Mouse (Mus musculus): ENCODE results near the gene 4930564D02Rik. TPM values are rescaled to one million over a fixed set of nuclear protein-coding genes. Genes with fewer than 3 reads are reported as not detected.

4930564D02Rik gene
- polyA plus RNA-seq, 2 experiments = not detected

- no peak overlapping the region for H3K4me2 ChIP-seq (ENCODE audit: low read depth)
- no peak overlapping the region for H3K4me3 ChIP-seq (ENCODE audit: insufficient read depth in 1 of 2, low read depth in 2 of 2, low read length in 2 of 2)
- no peaks in the 10 kb centered on the region for H3K4me1 ChIP-seq (replicated peaks; ENCODE audit: control insufficient read depth in 2 of 2, insufficient read depth in 2 of 2, low read length in 1 of 2)
- no peaks in the 10 kb centered on the region for H3K36me3 ChIP-seq (replicated peaks; ENCODE audit: control insufficient read depth, insufficient read depth, low read depth)
- H3K9me3 ChIP-seq (ENCODE audit: control insufficient read depth, low read length) = no peaks in the 10 kb centered on the region
- 73% methylated on average over 4 of the region's 4 CpGs for WGBS (ENCODE audit: insufficient replicate concordance)
- H3K27me3 ChIP-seq (ENCODE audit: control insufficient read depth, insufficient read depth, low read length) = no peaks in the 10 kb centered on the region
- no peak for ATAC-seq (ENCODE audit: insufficient read depth)
- no peak for TF ChIP-seq CTCF (IDR thresholded peaks at IDR 0.05; ENCODE audit: low read depth)
- no peak for DNase-seq (ENCODE audit: low read depth in 3 of 3, low spot score in 3 of 3)
- H3K27ac ChIP-seq = no peak overlapping the region
- H3K9ac ChIP-seq (replicated peaks) = no peak overlapping the region
Observed at GRCm38 (mm10) chr3:105100270-105100589, 33.6 kb downstream of the 4930564D02Rik start.

DNA sequence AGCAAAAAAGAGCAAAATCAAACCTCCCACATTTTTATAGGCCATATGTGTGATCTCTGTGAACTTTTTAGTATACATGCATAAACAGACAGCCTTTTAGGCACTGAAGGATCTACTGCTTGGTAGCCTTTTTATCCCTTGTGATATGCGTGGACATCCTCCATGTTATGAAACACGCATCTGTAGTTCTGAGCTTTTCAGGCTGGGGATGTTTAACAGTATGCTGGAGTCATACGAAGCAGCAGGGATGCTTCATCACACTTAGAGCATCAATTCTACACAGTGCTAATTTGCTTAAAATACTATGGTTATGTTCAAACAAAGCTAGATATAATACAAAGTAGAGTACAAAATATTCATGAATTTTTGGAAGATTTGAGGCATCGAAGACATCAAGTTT, 39.2 kb downstream of the 4930564D02Rik start:
- Histone ChIP-seq H3K4me1 (replicated peaks; ENCODE audit: control insufficient read depth in 2 of 2, insufficient read depth in 2 of 2, low read length in 1 of 2) (no peaks in the 10 kb centered on the region), H3K36me3 (replicated peaks; ENCODE audit: control insufficient read depth, insufficient read depth, low read depth) (no peaks in the 10 kb centered on the region), H3K9ac (replicated peaks) (no peak overlapping the region), H3K27ac (no peak overlapping the region), H3K4me2 (ENCODE audit: low read depth) (no peak overlapping the region), H3K27me3 (ENCODE audit: control insufficient read depth, insufficient read depth, low read length) (no peaks in the 10 kb centered on the region), H3K4me3 (ENCODE audit: insufficient read depth in 1 of 2, low read depth in 2 of 2, low read length in 2 of 2) (no peak overlapping the region), H3K9me3 (ENCODE audit: control insufficient read depth, low read length) (no peaks in the 10 kb centered on the region)
- ATAC-seq (ENCODE audit: insufficient read depth) (no peak), DNase-seq (ENCODE audit: low read depth in 3 of 3, low spot score in 3 of 3) (no peak)
- 56% methylated on average over 4 of the region's 4 CpGs for WGBS (ENCODE audit: insufficient replicate concordance)
- TF ChIP-seq CTCF (IDR thresholded peaks at IDR 0.05; ENCODE audit: low read depth) (no peak), EP300 (IDR thresholded peaks at IDR 0.05; ENCODE audit: low read depth) (no peak)

- no peak overlapping the region for H3K4me2 ChIP-seq (ENCODE audit: low read depth)
- no peak overlapping the region for H3K4me3 ChIP-seq (ENCODE audit: insufficient read depth in 1 of 2, low read depth in 2 of 2, low read length in 2 of 2)
- no peak for ATAC-seq (ENCODE audit: insufficient read depth)
- H3K27ac ChIP-seq = no peak overlapping the region
- no peaks in the 10 kb centered on the region for H3K27me3 ChIP-seq (ENCODE audit: control insufficient read depth, insufficient read depth, low read length)
- no peaks in the 10 kb centered on the region for H3K9me3 ChIP-seq (ENCODE audit: control insufficient read depth, low read length)
- no peak overlapping the region for H3K9ac ChIP-seq (replicated peaks)
- no peak for TF ChIP-seq EP300 (IDR thresholded peaks at IDR 0.05; ENCODE audit: low read depth)
- no peak for TF ChIP-seq CTCF (IDR thresholded peaks at IDR 0.05; ENCODE audit: low read depth)
- DNase-seq (ENCODE audit: low read depth in 3 of 3, low spot score in 3 of 3) = no peak
- no peaks in the 10 kb centered on the region for H3K36me3 ChIP-seq (replicated peaks; ENCODE audit: control insufficient read depth, insufficient read depth, low read depth)
- 69% methylated on average over 4 of the region's 4 CpGs for WGBS (ENCODE audit: insufficient replicate concordance)
- no peaks in the 10 kb centered on the region for H3K4me1 ChIP-seq (replicated peaks; ENCODE audit: control insufficient read depth in 2 of 2, insufficient read depth in 2 of 2, low read length in 1 of 2)
Observed at GRCm38 (mm10) chr3:105113859-105114258, 47.2 kb downstream of the 4930564D02Rik start.

DNA sequence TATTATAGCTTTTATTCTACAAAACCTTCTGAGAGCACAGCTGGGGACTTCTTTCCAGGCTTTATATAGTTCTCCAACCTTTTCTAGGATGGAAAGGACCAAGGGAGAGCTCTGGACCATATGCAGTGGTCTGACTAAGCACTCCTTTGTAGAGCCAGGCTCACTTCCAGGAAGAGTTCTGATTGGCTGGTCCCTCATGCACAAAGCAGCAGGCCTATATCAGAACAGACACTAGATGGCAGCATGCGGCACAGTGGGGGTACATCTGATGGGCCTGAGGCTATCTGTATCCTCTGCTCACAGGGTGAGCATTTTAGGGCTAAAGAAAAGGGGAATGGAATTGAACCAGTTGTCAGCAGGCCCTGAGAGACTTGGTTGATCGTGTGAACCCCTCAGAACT, 47.6 kb downstream of the 4930564D02Rik start:
- Histone ChIP-seq H3K9me3 (ENCODE audit: control insufficient read depth, low read length) (no peaks in the 10 kb centered on the region), H3K27ac (no peak overlapping the region), H3K27me3 (ENCODE audit: control insufficient read depth, insufficient read depth, low read length) (no peaks in the 10 kb centered on the region), H3K4me1 (replicated peaks; ENCODE audit: control insufficient read depth in 2 of 2, insufficient read depth in 2 of 2, low read length in 1 of 2) (no peaks in the 10 kb centered on the region), H3K9ac (replicated peaks) (no peak overlapping the region), H3K4me3 (ENCODE audit: insufficient read depth in 1 of 2, low read depth in 2 of 2, low read length in 2 of 2) (no peak overlapping the region), H3K4me2 (ENCODE audit: low read depth) (no peak overlapping the region), H3K36me3 (replicated peaks; ENCODE audit: control insufficient read depth, insufficient read depth, low read depth) (no peaks in the 10 kb centered on the region)
- WGBS (ENCODE audit: insufficient replicate concordance) = 6% methylated on average over 2 of the region's 2 CpGs
- DNase-seq (ENCODE audit: low read depth in 3 of 3, low spot score in 3 of 3) = peak; percentile 14 to 22 (median 17)
- no peak for ATAC-seq (ENCODE audit: insufficient read depth)
- TF ChIP-seq EP300 (IDR thresholded peaks at IDR 0.05; ENCODE audit: low read depth) (no peak), CTCF (IDR thresholded peaks at IDR 0.05; ENCODE audit: low read depth) (peak; percentile 81)

GRCm38 (mm10) chr3:105116596-105116995, 50.0 kb downstream of the 4930564D02Rik start:
- 60% methylated on average over 4 of the region's 4 CpGs for WGBS (ENCODE audit: insufficient replicate concordance)
- Histone ChIP-seq H3K4me2 (ENCODE audit: low read depth) (no peak overlapping the region), H3K36me3 (replicated peaks; ENCODE audit: control insufficient read depth, insufficient read depth, low read depth) (no peaks in the 10 kb centered on the region), H3K4me1 (replicated peaks; ENCODE audit: control insufficient read depth in 2 of 2, insufficient read depth in 2 of 2, low read length in 1 of 2) (no peaks in the 10 kb centered on the region), H3K9me3 (ENCODE audit: control insufficient read depth, low read length) (no peaks in the 10 kb centered on the region), H3K27me3 (ENCODE audit: control insufficient read depth, insufficient read depth, low read length) (no peaks in the 10 kb centered on the region), H3K27ac (no peak overlapping the region), H3K9ac (replicated peaks) (no peak overlapping the region), H3K4me3 (ENCODE audit: insufficient read depth in 1 of 2, low read depth in 2 of 2, low read length in 2 of 2) (no peak overlapping the region)
- DNase-seq (ENCODE audit: low read depth in 3 of 3, low spot score in 3 of 3) (no peak), ATAC-seq (ENCODE audit: insufficient read depth) (no peak)
- TF ChIP-seq EP300 (IDR thresholded peaks at IDR 0.05; ENCODE audit: low read depth) (no peak), CTCF (IDR thresholded peaks at IDR 0.05; ENCODE audit: low read depth) (no peak)

DNA sequence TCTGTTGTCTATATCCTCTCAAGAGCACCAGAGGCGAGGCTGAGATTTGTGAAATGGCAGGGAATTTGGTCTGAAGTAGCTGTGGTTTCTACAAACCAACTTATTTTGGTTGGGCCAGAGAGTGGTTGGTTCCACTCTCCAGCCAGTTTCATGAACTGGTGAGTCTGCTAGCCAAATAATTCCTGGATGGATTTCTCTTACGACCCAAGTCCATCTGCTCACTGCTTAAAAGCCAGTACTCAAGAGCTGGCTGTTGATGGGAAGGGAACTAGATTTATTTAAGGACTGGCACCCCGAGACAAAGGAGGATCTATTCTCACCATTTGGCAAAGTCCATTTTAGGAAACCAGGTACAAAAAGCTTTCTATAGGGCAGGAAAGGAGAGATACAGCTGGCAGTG, 57.1 kb downstream of the 4930564D02Rik start:
- no peak overlapping the region for H3K27ac ChIP-seq
- DNase-seq (ENCODE audit: low read depth in 3 of 3, low spot score in 3 of 3) (no peak), ATAC-seq (ENCODE audit: insufficient read depth) (no peak)
- 56% methylated on average over 3 of the region's 3 CpGs for WGBS (ENCODE audit: insufficient replicate concordance)
- no peaks in the 10 kb centered on the region for H3K36me3 ChIP-seq (replicated peaks; ENCODE audit: control insufficient read depth, insufficient read depth, low read depth)
- H3K4me1 ChIP-seq (replicated peaks; ENCODE audit: control insufficient read depth in 2 of 2, insufficient read depth in 2 of 2, low read length in 1 of 2) = no peaks in the 10 kb centered on the region
- H3K27me3 ChIP-seq (ENCODE audit: control insufficient read depth, insufficient read depth, low read length) = no peaks in the 10 kb centered on the region
- no peak overlapping the region for H3K4me3 ChIP-seq (ENCODE audit: insufficient read depth in 1 of 2, low read depth in 2 of 2, low read length in 2 of 2)
- no peak overlapping the region for H3K9ac ChIP-seq (replicated peaks)
- H3K4me2 ChIP-seq (ENCODE audit: low read depth) = no peak overlapping the region
- no peaks in the 10 kb centered on the region for H3K9me3 ChIP-seq (ENCODE audit: control insufficient read depth, low read length)
- TF ChIP-seq CTCF (IDR thresholded peaks at IDR 0.05; ENCODE audit: low read depth) (no peak), EP300 (IDR thresholded peaks at IDR 0.05; ENCODE audit: low read depth) (no peak)

Measured in liver, embryonic 14.5 days (tissue).